Mouse (Mus musculus) T-cell, adult 2 months (primary cell): ENCODE results near the gene Slc29a1.

Source experiments
- DNase-seq: peaks from one replicate; pipeline ENCODE4 v3.0.0; 2022; ENCODE audit warnings: low spot score

Slc29a1 gene

DNA sequence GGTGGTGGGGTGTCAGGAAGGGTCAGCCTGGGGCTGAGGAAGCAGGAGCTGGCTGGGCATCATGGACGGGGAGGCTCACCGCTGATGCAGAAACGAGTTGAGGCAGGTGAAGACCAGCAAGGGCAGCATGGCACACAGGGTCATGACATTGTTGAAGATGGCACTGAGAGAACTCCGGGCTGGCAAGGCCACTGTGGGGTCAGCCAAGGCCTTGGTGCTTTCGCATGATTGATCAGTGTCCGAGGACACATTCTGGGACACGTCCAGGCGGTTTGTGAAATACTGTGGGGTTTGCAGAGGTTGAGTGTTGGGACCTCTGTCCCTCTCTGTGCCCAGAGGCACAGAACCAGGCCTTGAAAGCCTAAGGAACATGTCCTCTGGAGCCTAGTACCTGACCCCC is 9.6 kb downstream of the Slc29a1 start:
- DNase-seq = no peak

DNA sequence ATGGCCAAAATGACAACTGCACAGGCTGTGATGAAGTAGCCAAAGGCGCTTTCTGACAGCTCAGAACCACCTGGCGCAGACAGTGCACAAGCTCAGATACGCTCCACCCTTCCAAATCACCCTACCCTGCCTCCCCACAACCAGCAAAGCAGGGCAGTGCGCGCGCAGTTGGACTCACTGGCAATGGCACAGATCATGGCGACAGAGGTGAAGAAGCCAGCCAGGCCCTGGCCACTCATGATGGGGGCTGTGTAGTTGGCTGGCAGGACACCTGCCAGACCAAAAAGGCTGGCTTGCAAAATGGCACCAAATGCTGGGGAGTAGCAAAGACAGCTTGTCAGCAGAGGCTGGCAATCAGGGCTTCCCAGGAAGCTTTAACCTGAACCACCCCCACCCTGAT is 10.2 kb downstream of the Slc29a1 start:
- no peak for DNase-seq

DNA sequence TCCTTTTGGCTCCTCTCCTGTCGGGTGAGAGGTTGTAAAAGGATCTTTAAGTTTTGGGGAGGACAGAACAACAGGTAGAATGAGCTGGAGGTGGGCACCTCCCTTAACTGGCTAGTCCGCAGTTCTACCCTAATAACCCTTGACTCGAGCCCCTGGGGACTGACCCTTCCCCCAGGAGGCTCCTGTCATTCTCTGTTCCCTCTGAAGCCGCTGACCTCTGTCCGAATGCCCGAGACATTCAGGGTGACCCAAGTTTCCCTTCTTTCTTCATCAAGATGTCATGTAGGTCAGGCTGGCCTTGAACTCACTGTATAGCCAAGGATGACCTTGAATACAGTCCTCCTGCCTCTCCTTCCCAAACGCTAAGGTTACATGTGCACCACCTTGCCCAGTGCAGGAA is 11.0 kb downstream of the Slc29a1 start:
- DNase-seq = no peak

DNA sequence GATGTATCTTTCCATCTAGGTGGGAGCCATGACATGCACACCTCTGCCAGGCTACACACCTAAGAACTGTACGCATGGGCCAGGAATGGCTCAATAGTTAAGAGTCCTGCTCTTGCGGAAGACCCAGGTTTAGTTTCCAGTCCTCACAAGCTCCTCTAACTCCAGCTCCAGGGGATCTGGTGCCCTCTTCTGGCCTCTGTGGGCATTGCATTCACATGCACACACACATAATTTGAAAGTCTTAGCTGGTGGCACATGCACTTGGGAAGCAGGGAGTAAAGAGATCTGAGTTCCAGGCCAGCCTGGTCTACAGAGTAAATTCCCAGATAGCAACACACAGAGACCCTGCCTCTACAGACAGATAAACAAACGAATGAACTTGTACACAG is 13.0 kb downstream of the Slc29a1 start:
- no peak for DNase-seq

DNA sequence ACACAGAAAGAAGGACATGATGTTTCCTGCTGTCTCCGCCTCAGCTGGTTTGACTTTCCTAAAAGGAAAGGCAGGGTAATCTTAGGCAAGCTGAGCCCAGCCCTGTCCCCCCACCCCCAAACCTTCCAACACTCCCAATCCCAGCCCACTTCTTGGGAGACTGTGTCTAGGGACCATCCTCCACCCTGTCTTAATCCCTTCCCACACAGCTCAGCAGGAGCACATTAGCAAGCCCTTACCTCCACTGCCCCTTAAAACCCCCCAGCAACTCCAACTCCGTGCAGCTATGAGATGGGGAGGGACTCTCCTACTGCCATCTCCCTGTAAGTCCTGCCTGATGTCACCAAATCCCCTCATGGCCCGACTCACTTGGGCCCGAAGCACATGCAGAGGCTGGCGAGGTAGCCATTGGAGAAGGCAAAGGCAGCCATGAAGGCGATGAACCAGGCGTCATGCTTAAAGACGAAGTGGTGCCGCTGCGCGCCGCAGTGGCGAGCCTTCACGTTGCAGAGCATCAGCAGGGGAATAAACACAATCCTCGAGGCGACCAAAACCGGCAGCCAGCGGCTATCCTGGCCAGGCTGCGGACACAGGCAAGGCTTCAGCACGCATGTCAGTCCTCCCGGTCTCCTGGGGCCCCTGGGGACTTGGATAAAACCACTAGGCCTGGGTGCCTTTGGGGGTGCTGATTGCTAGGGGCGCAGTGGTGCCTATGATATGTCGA is 13.5 kb downstream of the Slc29a1 start:
- no peak for DNase-seq

DNA sequence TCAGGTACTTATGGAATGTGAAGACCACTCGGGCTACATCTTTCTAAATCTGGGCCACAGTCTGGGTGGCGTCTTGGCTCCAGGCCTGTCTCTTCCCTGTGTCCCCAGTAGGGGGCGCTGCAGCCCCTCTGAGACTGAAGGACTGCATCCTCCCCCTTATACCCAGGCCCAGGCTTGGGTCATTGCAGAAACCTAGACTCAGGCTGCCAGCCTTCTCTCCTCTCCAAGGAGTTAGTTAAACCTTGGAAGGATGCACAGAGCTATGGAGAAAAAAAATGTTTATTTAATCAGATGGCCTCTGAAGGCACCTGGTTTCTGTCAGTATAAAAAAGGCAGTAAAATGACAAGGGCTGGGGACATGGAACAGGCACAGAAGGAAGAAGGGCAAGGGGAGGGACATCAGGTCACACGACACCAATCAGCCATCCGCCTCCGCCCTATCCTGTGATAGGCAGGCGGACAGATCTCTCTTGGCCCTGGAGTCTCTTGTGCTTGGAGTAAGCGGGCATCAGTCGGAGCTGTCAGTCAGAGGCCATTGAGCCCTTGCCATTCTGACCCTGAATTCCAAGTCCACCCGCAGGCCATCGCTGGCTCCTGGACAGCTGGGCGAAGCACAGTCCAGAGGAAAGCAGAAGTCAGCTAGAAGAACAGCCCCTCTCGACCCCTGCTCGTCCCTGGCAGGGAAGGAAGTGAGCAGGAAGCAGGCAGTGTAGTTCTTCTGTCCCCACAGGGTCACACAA is 14.3 kb downstream of the Slc29a1 start:
- peak; percentile 63 for DNase-seq

DNA sequence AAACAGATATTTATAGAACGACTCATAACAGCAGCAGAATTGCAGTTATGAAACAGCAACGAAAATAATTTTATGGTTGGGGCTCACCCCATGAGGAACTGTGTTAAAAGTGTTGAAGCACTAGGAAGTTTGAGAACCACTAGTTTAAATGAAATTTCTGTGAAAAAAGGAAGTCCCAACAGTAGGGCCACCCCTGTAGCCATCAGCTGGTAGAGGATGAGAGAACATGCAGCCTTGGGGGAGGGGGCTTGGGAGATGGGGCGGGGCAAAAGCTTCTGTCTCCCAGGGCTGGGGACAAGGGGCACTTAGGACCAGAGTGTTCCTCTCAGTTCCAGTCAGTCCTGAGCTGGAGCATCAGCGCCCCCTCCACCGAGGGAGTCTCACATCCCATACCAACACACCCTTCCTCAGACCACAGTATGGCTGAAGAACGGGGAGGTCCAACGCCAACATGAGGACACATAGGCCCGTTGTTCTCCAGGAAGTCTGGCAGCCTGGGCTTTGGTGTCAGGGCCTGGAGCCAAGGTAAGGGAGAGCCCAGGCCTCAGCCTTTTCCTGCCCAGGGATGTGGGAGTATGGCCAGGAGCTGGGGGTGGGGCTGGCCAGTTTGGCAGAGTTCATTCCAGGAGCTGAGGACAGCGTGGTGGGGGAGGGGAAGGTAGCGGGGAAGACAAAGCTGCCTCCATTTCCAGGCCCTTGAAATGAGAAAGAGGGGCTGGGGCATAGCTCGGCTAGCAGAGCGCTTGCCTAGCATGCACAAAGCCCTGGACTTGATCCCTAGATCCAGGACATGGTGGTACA is 15.1 kb downstream of the Slc29a1 start:
- no peak for DNase-seq

DNA sequence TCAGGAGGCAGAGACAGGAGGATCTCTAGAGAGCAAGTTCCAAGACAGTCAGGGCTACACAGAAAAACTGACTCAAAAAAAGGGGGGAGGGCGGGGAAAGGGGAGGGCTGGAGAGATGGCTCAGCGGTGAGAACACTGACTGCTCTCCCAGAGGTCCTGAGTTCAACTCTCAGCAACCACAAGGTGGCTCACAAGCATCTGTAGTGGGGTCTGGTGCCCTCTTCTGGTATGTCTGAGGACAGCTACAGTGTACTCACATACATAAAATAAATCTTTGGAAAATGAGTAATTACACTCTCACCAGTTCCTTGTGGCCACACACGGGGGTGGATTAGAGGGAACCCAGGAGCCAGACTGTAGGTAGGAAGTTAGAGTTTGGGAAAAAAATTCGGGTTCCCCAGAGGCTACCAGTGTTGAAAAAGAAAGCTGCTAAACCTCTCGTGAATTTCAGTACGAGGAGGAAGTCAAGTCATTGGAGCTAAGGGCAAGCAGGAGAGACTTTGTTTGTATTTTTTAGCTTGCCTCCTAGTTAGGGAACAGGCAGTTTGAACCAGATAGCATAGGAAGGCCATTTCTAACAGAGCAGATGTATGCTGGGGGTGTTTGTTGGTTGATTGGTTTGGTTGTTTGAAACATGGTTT is 16.6 kb downstream of the Slc29a1 start:
- DNase-seq = no peak

DNA sequence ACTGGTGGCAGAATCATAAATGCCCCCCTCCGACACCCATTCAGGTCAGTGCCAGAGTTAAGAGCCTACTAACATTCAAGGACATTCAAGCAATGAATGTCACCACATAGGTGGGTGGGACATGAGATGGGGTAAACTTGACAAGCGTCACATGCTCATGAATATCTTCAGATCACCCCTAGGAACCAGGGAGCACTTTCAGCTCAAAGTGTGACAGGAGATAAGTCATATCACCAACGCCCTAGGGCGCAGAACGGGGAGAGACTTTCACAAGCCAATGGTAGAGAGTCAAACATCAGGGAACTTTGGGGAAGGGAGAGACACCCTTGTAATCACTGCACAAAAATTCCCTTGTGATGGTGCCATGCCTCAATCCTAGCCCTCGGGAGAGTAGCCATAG is 17.2 kb downstream of the Slc29a1 start:
- no peak for DNase-seq

DNA sequence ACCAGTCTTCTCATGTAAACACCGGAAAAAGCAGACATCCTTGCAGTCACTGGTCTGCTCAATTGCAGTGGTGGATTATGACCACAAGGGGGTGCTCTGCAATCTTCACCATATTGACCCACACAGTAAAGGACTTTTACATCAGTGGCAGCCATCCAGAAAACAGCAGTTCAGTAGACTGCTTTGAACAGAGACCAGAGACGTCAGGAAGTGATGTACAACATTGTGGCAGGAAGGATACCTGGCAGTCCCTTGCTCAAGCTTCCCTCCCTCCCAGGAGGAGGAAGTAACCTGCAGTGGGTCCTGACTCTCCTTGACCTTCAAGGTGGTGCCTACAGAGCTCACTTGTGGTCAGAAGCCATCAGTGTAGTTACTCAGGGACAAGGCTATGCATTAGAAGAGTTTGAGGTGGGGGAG is 17.8 kb downstream of the Slc29a1 start:
- DNase-seq = peak; percentile 77

DNA sequence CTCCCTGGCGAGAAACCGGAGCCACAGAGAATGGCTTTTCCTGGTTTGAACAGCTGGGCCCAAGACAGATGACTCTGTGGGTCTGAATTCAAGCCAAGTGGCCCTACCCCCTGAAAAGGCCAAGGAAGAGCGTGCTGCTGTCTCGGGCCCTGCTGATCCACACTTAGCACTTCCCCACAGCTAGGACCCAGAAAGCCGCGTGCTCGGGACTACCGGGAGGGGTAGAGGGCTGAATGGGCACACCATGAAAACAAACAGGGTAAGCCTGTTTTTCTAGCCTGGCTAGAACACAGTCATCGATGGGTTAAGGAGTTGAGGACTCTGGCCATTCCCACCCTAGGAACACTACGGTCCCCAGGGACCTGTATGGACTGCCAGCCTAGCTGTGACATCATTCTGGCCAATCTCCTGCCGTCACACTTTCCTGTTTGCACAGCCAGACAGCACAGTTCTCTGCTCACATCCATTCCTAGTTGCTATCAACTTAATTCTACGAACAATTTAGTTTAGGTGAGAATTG is 18.4 kb downstream of the Slc29a1 start:
- DNase-seq = no peak

DNA sequence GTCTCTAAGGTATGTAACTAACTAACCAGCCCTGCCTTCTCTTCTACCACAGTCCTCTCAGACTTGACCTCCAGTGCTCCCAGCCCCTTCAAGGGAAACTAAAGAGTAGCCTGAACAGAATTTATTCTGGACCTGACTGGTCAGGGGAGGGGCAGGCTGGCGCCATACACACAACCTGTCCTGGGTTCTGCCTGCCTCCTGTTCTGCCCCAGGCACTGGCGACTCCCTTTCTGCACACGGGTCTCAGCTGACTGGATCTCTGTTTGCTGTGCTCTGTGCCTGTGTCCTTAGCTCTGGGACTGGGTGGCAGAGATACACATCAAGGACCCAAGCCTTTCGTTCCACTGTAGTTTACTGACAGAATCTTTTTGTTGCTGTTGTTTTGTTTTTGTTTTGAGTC is 19.9 kb downstream of the Slc29a1 start:
- no peak for DNase-seq

DNA sequence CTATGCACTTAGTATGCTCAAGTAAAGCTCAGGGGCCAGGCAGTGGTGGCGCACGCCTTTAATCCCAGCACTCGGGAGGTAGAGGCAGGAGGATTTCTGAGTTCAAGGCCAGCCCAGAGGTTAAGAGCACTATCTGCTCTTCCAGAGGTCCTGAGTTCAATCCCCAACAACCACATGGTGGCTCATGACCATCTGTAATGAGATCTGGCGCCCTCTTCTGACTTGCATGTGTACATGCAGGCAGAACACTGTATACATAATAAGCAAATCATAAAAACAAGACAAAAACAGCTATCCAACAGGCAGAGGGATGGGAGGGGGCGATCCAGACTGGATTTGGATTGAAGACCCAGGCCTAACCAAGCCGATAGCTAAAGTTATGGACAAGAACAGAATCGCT is 20.6 kb downstream of the Slc29a1 start:
- DNase-seq = peak; percentile 31

DNA sequence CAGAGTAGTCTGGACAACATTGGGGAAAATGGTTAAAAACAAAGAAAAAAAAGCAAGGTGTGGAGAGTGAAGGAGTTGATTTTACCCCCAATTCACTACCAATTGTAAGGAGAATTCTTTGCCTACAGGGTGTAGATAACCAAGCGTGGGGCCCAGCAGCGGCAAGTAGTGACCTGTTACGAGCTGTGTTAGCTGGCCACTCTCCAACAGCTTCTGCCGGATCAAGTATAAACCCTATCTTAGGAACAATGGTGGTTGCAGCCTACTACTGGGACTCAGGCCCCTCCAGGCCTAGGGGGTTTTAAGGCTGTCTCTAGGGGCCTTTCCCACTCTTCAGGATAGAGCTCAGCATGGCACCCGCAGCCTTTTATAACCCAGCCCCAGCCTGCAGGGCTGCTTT is 21.2 kb downstream of the Slc29a1 start:
- DNase-seq = no peak

DNA sequence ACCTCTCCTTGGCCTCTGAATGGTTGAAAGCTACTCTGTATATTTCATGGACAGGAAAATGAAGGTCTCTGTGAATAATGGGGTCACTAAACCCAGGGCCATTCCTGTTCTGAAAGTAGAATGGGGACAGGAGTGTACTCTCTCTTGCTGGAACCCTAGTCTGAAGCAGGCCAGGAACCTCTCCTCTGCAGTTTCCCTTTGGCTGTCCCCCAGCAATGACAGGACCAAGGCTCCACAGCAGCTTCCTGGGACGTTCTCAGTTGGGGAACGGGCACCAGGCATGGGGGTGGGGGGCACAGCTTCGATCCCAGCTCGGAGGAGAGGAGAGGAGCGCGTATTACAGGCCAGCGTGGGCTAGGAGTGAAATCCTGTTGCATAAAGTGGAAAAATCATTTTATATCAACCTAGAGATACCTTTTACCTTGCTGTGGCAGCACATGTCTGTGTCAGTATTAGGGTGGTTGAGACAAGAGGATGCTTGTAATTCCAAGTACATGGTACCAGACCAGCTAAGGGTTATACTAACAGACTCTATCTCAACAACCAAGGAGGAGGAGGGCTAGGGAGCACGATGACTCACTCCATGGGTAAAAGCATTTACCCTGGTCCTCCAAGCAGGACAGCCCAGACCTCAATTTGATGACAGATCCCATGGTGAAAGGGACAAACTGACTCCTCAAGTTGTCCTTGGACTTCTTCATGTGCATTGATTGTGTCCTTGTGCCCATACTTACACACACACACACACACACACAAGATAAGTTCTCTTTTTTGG is 24.1 kb downstream of the Slc29a1 start:
- no peak for DNase-seq

DNA sequence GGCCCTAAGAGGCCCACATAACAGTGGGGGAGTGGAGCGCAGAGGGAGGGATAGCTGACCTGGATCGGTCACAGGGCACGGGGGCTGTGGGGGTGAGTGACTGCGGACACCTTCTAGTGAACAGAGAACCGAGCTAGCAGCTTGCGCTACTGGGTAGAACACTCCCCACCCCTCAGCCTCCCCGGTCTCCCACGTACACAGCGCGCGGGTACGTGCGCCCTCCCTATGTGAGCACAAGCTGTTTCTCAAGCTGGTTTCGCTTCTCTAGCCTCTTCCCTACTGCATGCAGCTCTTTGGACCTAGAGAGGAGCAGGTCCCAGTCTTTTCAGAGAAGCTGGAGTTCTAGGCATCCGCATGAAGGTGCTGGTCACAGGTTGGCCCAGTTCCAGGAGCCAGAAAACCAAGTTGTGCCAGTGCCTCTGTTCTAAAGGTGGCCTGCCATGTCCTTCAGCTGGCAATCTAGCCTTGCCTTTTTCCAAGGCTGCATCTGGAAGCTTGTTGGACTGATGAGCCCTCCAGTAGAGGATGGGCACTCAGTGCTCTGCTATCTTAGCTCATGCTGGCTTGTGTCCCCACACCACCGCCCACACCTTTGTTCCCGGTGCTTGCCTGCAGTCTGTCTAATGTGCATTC is 25.2 kb downstream of the Slc29a1 start:
- peak; percentile 80 for DNase-seq

DNA sequence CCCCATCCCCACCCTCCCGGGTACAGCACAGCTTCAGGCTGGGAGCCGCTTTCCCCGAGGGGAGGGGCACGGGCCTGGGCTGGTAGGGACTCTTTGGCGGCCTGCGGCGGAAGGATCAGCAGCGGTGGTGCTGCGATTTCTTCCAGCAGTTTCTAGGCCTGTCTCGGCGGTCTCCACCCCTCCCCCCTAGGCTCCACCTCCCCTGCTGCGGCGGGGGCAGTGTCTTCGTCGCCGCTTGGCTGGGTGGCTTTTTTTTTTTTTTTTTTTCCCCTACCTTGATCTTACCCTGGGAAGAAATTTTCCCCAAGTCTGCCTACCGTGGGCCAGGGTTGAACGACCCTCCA is 25.7 kb downstream of the Slc29a1 start:
- DNase-seq = peak; percentile 90

DNA sequence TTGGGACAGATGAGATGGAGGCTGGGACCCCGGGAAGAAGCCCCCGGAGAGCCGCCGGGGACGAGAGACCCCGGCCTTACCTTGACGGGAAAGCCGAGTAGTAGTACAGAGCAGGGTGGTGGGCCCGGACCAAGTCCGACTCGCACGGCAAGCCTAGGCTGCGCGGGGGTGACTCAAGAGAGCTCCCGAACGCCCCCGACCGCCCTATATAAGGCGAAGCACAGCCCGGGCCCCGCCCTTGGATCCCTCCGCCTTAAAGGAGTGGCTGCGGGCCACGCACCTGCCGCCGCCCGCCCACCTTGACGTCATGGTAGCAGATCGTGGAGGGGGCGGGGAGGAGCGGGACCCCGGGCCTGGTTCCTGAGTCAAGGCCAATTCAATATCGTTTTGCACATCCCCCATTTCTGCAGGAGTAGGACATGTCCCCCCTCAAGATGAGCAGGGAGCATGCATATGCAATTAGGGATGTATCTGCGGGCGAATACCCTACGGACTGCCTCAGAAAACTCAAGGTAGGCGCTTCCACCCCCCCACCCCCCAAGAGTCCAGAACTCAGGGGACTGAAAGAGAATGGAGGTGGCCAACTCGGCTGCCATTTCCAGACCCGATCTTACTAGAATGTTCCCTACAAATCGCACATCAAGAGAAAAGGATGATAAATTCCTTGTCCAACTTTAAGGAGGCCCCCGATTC is 26.2 kb downstream of the Slc29a1 start, which contains the start of gene Hsp90ab1:
Gene Hsp90ab1, minus strand, starts transcription at position 185 of the 693 bp plus-strand sequence.
- peak; percentile 98 for DNase-seq

DNA sequence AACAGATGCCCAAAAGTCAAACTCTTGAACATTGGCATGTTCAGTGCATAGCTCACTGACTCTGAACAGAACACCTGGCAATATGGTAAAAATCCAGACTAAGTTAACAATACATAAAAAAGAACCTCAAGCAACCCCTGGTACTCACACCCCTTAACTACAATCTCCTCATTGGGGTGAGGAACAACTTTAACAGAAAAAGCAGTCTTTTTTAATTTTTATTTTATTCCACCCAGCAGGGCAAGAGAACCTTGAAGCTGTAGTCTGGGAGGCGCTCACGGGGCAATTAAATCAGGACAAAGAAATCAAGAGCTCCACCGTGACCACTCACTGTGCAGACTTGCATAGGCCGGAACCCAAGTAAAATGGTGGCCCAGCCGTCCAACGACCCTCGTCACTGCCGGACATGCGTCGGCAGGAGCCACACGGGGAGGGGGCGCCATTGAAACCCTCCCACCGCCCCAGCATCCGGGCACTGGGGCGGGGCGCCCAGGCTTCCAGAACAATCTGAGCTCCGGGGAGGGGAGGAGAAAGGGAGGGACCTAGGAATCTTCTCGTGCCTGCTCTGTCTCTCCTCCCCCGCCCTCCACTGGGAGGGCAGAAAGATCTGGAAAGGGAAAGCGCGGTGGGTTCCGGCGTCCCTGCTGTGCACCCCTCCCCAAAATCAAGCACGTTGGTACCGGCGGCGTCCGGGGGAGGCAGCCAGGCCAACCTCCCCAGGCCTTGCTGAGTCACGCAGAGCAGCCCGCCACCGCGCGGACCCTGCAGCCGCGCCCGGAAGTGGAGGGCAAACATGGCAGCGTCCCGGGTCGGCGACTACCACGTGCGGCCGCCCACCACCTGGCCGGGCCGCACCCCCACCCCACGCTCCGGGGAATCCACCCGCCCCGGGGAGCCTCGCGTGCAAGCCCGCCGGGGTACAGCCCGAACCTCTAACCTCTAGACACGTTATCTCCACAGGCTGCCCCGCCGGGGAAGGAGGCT is 27.0 kb downstream of the Slc29a1 start:
- DNase-seq = peak; percentile 69
